Mouse (Mus musculus): Measurements from ENCODE around the gene Mcam. TPM values are rescaled to one million over a fixed set of nuclear protein-coding genes. Genes with fewer than 3 reads are reported as not detected.

Gene Mcam
- total RNA-seq, 4 experiments from 2014 or later, result 15.4 to 33.9 (median 26.2) TPM

GRCm38 (mm10) chr9:44134851-44135730 lies 822 bp downstream of the Mcam start:
- peak in 1 of 2 experiments; percentile 27 for DNase-seq (ENCODE audit: low spot score in 2 of 2)

- DNase-seq (ENCODE audit: low spot score in 2 of 2), result no peak
Measured at GRCm38 (mm10) chr9:44135731-44136411, 1.6 kb downstream of the Mcam start.

GRCm38 (mm10) chr9:44137846-44138245 lies 3.6 kb downstream of the Mcam start:
- no peak for DNase-seq (ENCODE audit: low spot score in 2 of 2)

GRCm38 (mm10) chr9:44141951-44142350 lies 7.7 kb downstream of the Mcam start:
- DNase-seq (ENCODE audit: low spot score in 2 of 2), result no peak

- DNase-seq (ENCODE audit: low spot score in 2 of 2), result no peak
Measured at GRCm38 (mm10) chr9:44143421-44143820, 9.2 kb downstream of the Mcam start.

GRCm38 (mm10) chr9:44144023-44144717 lies 9.9 kb downstream of the Mcam start:
- no peak for DNase-seq (ENCODE audit: low spot score in 2 of 2)

GRCm38 (mm10) chr9:44144718-44145060 lies 10.4 kb downstream of the Mcam start:
- DNase-seq (ENCODE audit: low spot score in 2 of 2), result no peak

GRCm38 (mm10) chr9:44147290-44147689 lies 13.0 kb downstream of the Mcam start:
- no peak for DNase-seq (ENCODE audit: low spot score in 2 of 2)

GRCm38 (mm10) chr9:44159886-44160285 lies 25.6 kb downstream of the Mcam start:
- DNase-seq (ENCODE audit: low spot score in 2 of 2), result no peak

- no peak for DNase-seq (ENCODE audit: low spot score in 2 of 2)
Measured at GRCm38 (mm10) chr9:44168931-44169330, 34.7 kb downstream of the Mcam start.

GRCm38 (mm10) chr9:44170691-44171151 lies 36.5 kb downstream of the Mcam start:
- peak in 1 of 2 experiments; percentile 25 for DNase-seq (ENCODE audit: low spot score in 2 of 2)

GRCm38 (mm10) chr9:44175556-44175955 lies 41.3 kb downstream of the Mcam start:
- no peak for DNase-seq (ENCODE audit: low spot score in 2 of 2)

- no peak for DNase-seq (ENCODE audit: low spot score in 2 of 2)
Measured at GRCm38 (mm10) chr9:44175957-44176356, 41.7 kb downstream of the Mcam start.

- no peak for DNase-seq (ENCODE audit: low spot score in 2 of 2)
Measured at GRCm38 (mm10) chr9:44177405-44177804, 43.1 kb downstream of the Mcam start.

GRCm38 (mm10) chr9:44178389-44178788 lies 44.1 kb downstream of the Mcam start:
- DNase-seq (ENCODE audit: low spot score in 2 of 2), result no peak

GRCm38 (mm10) chr9:44178811-44179210 lies 44.5 kb downstream of the Mcam start:
- DNase-seq (ENCODE audit: low spot score in 2 of 2), result no peak

GRCm38 (mm10) chr9:44181537-44181936 lies 47.3 kb downstream of the Mcam start:
- no peak for DNase-seq (ENCODE audit: low spot score in 2 of 2)

- DNase-seq (ENCODE audit: low spot score in 2 of 2), result no peak
Measured at GRCm38 (mm10) chr9:44182260-44182659, 48.0 kb downstream of the Mcam start.

GRCm38 (mm10) chr9:44188223-44188622 lies 54.0 kb downstream of the Mcam start:
- DNase-seq (ENCODE audit: low spot score in 2 of 2), result no peak

GRCm38 (mm10) chr9:44191166-44191565 lies 56.9 kb downstream of the Mcam start:
- DNase-seq (ENCODE audit: low spot score in 2 of 2), result no peak

- no peak for DNase-seq (ENCODE audit: low spot score in 2 of 2)
Measured at GRCm38 (mm10) chr9:44192312-44192711, 58.0 kb downstream of the Mcam start.
